Mouse (Mus musculus): ENCODE results near the gene Vwa3b. TPM values are rescaled to one million over a fixed set of nuclear protein-coding genes. Genes with fewer than 3 reads are reported as not detected.

The Vwa3b gene
- total and polyA plus RNA-seq, 2 experiments from 2014 or later, result 1.9 to 4.6 TPM

DNA sequence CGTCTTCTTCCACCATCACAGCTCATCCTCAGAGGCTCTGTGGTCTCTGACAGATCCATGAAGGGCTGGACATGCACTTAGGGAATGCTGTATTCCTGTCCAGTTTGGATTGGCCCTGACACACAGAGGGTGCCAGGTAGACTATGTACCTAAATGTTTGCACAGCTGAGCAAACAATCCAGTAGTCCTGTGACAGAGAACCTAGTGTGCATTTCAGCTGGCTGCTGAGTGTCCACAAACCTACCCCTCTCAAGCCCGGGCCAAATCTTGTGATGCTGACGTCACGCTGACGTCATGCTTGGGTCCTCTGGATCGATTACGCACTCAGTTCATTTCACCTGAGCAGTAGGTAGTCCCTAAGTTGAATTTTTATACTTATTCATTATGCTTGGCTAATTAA, 14.7 kb downstream of the Vwa3b start:
- H3K27ac ChIP-seq (ENCODE audit: low read depth, low read length), result no peak overlapping the region
- no peak overlapping the region for H3K4me3 ChIP-seq (ENCODE audit: low read depth, low read length)
- no peak overlapping the region for H3K4me2 ChIP-seq (ENCODE audit: low read depth)
- DNase-seq (no peak), ATAC-seq (no peak)
- H3K4me1 ChIP-seq (ENCODE audit: insufficient read depth), result no peaks in the 10 kb centered on the region
- 91% methylated on average over 7 of the region's 7 CpGs for WGBS
- no peaks in the 10 kb centered on the region for H3K27me3 ChIP-seq (ENCODE audit: insufficient read depth, low read length)
- H3K9ac ChIP-seq, result no peak overlapping the region
- H3K9me3 ChIP-seq (ENCODE audit: low read length), result no peaks in the 10 kb centered on the region
- no peak for TF ChIP-seq CTCF (IDR thresholded peaks at IDR 0.05; ENCODE audit: low read depth)
- no peaks in the 10 kb centered on the region for H3K36me3 ChIP-seq (ENCODE audit: insufficient read depth)

DNA sequence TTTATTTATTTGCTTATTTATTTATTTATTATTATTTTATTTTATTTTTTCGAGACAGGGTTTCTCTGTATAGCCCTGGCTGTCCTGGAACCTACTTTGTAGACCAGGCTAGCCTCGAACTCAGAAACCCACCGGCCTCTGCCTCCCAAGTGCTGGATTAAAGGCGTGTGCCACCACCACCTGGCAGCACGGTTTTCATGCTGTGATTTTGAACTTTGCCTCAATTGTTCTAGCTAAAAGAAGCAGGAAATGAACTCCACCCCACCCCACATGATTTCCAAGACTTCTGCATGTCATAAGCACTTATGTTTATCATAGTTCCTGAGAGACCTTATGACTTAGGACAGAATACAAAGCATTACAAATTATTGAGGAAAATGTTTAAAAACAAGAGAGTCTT, 15.5 kb downstream of the Vwa3b start:
- no peak for ATAC-seq

DNA sequence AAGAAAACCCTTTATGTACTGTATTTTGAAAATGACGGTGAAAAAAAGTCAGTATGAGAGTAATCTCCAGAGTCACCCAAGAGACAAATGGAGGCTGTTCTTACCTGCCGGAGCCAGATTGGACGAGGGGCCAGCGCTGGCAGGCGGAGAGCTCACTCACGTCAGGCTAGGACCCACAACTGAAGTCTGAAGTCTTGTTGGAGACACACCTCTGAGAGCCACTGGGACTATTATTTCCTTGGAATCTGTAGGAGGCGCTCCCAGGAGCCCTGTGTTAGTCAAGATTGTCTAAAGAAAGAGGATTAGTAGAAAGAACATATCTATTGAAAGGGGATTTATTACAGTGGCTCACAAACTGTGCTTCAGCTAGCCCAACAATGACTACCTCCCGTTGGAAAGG, 16.4 kb downstream of the Vwa3b start:
- no peak overlapping the region for H3K4me2 ChIP-seq (ENCODE audit: low read depth)
- H3K36me3 ChIP-seq (ENCODE audit: insufficient read depth), result no peaks in the 10 kb centered on the region
- H3K4me1 ChIP-seq (ENCODE audit: insufficient read depth), result no peaks in the 10 kb centered on the region
- ATAC-seq (no peak), DNase-seq (no peak)
- no peak overlapping the region for H3K4me3 ChIP-seq (ENCODE audit: low read depth, low read length)
- no peak for TF ChIP-seq CTCF (IDR thresholded peaks at IDR 0.05; ENCODE audit: low read depth)
- H3K27ac ChIP-seq (ENCODE audit: low read depth, low read length), result no peak overlapping the region
- WGBS, result 75% methylated on average over 8 of the region's 8 CpGs
- H3K27me3 ChIP-seq (ENCODE audit: insufficient read depth, low read length), result no peaks in the 10 kb centered on the region
- no peak overlapping the region for H3K9ac ChIP-seq
- H3K9me3 ChIP-seq (ENCODE audit: low read length), result 0 out of 2 replicates have a peak, but pooled peaks cover 2% of the 10 kb centered on the region

More for the DNA sequence above, 15.5 kb downstream of the Vwa3b start:
- Histone ChIP-seq H3K27me3 (ENCODE audit: insufficient read depth, low read length) (no peaks in the 10 kb centered on the region), H3K4me2 (ENCODE audit: low read depth) (no peak overlapping the region), H3K9ac (no peak overlapping the region), H3K4me1 (ENCODE audit: insufficient read depth) (no peaks in the 10 kb centered on the region), H3K27ac (ENCODE audit: low read depth, low read length) (no peak overlapping the region), H3K9me3 (ENCODE audit: low read length) (no peaks in the 10 kb centered on the region), H3K36me3 (ENCODE audit: insufficient read depth) (no peaks in the 10 kb centered on the region), H3K4me3 (ENCODE audit: low read depth, low read length) (no peak overlapping the region)
- 85% methylated on average over 5 of the region's 5 CpGs for WGBS
- no peak for TF ChIP-seq CTCF (IDR thresholded peaks at IDR 0.05; ENCODE audit: low read depth)
- DNase-seq, result no peak

DNA sequence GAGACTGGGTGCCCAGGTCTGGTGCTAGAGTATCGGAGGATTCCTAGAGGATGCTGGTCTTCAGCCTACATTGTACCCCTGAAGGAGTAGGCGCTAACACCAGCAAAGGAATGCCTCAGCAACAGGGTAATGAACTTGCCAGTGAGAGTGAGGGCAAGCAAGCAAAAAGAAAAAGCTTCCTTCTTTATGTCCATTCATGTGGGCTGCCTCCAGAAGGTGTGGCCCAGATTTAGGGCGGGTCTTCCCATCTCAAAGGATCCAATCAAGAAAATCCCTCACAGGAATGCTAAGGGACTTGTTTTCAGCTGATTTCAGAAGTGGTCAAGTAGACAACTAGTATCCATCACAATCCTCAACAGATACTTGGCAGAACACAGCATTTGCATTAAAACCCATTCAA, 16.8 kb downstream of the Vwa3b start:
- WGBS, result 89% methylated on average over 3 of the region's 3 CpGs
- Histone ChIP-seq H3K4me2 (ENCODE audit: low read depth) (no peak overlapping the region), H3K9me3 (ENCODE audit: low read length) (0 out of 2 replicates have a peak, but pooled peaks cover 3% of the 10 kb centered on the region), H3K36me3 (ENCODE audit: insufficient read depth) (no peaks in the 10 kb centered on the region), H3K27me3 (ENCODE audit: insufficient read depth, low read length) (no peaks in the 10 kb centered on the region), H3K9ac (no peak overlapping the region), H3K27ac (ENCODE audit: low read depth, low read length) (no peak overlapping the region), H3K4me1 (ENCODE audit: insufficient read depth) (no peaks in the 10 kb centered on the region), H3K4me3 (ENCODE audit: low read depth, low read length) (no peak overlapping the region)
- DNase-seq (no peak), ATAC-seq (no peak)
- TF ChIP-seq CTCF (IDR thresholded peaks at IDR 0.05; ENCODE audit: low read depth), result no peak

DNA sequence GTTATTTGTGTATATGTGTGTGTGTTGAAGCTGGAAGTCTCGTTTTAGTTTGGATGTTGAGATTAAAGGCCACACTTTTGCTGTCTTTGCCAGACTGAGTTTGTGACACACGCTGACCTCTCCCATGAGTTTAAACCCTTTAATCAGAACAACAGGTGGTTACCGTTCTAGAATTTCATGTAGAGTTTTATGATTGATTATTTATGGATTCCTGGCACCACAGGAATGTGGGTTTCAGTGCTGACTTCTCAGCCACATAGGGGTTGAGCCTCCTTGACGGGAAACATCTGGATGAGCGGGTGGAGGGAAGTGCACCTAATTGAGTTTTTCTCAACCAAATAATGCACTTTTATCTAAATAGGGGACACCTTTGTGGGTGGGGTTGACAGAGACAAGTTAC, 19.1 kb downstream of the Vwa3b start:
- H3K27ac ChIP-seq (ENCODE audit: low read depth, low read length), result no peak overlapping the region
- TF ChIP-seq CTCF (IDR thresholded peaks at IDR 0.05; ENCODE audit: low read depth), result no peak
- no peak overlapping the region for H3K4me2 ChIP-seq (ENCODE audit: low read depth)
- no peaks in the 10 kb centered on the region for H3K36me3 ChIP-seq (ENCODE audit: insufficient read depth)
- H3K4me3 ChIP-seq (ENCODE audit: low read depth, low read length), result no peak overlapping the region
- no peaks in the 10 kb centered on the region for H3K4me1 ChIP-seq (ENCODE audit: insufficient read depth)
- no peak overlapping the region for H3K9ac ChIP-seq
- no peak for DNase-seq
- no peak for ATAC-seq
- no peaks in the 10 kb centered on the region for H3K27me3 ChIP-seq (ENCODE audit: insufficient read depth, low read length)
- 85% methylated on average over 5 of the region's 5 CpGs for WGBS
- H3K9me3 ChIP-seq (ENCODE audit: low read length), result 0 out of 2 replicates have a peak, but pooled peaks cover 3% of the 10 kb centered on the region

DNA sequence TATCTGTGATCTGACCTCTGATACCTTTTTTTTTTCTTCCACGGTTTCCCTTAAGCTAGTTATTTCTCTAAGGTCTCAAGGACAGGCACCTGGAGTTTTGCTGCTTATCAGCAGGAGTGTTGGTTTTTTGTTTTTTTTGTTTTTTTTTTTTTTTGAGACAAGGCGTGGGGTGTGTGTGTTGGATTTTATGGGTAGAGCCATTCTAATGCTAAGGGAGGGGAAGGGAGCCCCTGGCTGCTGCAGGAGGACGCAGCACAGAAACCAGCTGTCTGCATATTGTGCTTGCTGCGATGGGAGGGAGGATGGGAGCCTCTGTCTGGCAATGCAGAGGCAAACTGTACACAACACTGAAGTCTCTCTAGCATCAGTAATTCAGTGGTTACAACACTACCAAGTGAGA, 22.8 kb downstream of the Vwa3b start:
- Histone ChIP-seq H3K36me3 (ENCODE audit: insufficient read depth) (no peaks in the 10 kb centered on the region), H3K4me2 (ENCODE audit: low read depth) (no peak overlapping the region), H3K27me3 (ENCODE audit: insufficient read depth, low read length) (no peaks in the 10 kb centered on the region), H3K27ac (ENCODE audit: low read depth, low read length) (no peak overlapping the region), H3K9ac (no peak overlapping the region), H3K4me3 (ENCODE audit: low read depth, low read length) (no peak overlapping the region), H3K9me3 (ENCODE audit: low read length) (0 out of 2 replicates have a peak, but pooled peaks cover 3% of the 10 kb centered on the region), H3K4me1 (ENCODE audit: insufficient read depth) (no peaks in the 10 kb centered on the region)
- no peak for DNase-seq
- no peak for ATAC-seq
- WGBS, result 52% methylated on average over 4 of the region's 4 CpGs
- TF ChIP-seq CTCF (IDR thresholded peaks at IDR 0.05; ENCODE audit: low read depth), result no peak

DNA sequence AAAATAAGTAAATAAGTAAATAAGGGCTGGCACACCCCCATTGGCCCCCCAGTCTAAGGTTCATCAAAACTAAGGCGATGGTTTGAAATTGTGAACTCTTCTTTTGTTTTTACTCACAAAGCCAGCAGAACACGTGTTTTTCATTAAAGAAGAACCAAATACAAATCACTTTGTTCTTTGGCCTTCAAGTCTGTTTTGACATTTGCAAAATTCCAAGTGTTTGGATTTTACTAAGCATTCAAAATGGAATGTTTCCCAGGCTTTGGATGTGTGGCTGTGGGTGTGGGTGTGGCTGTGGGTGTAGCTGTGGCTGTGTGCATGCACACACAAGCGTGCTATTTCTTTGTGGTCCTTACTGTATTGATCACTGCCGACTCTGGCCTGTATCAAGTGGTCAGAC, 27.3 kb downstream of the Vwa3b start:
- Histone ChIP-seq H3K4me1 (ENCODE audit: insufficient read depth) (no peaks in the 10 kb centered on the region), H3K9me3 (ENCODE audit: low read length) (no peaks in the 10 kb centered on the region), H3K4me2 (ENCODE audit: low read depth) (no peak overlapping the region), H3K4me3 (ENCODE audit: low read depth, low read length) (no peak overlapping the region), H3K9ac (no peak overlapping the region), H3K27ac (ENCODE audit: low read depth, low read length) (no peak overlapping the region), H3K27me3 (ENCODE audit: insufficient read depth, low read length) (no peaks in the 10 kb centered on the region), H3K36me3 (ENCODE audit: insufficient read depth) (no peaks in the 10 kb centered on the region)
- DNase-seq (no peak), ATAC-seq (no peak)
- WGBS, result 64% methylated on average over 4 of the region's 4 CpGs
- no peak for TF ChIP-seq CTCF (IDR thresholded peaks at IDR 0.05; ENCODE audit: low read depth)

Data from forebrain, postnatal 0 days (tissue).